Mouse (Mus musculus) CH12.LX (cell line): ENCODE data around the gene Hspb7. TPM values are rescaled to one million over a fixed set of nuclear protein-coding genes. Genes with fewer than 3 reads are reported as not detected.

Source experiments
- DNase-seq: peaks from one replicate; pipeline ENCODE4 v3.0.0-alpha.2; 2013; ENCODE audit errors: extremely low read depth
- H3K27ac ChIP-seq: 2 replicates; pipeline ENCODE4 v1.5.1; 2012; ENCODE audit warnings: low read depth, mild to moderate bottlenecking, control low read depth, moderate library complexity; ENCODE audit not compliant: insufficient read depth
- H3K27me3 ChIP-seq: replicated peaks from 2 replicates; pipeline ENCODE3; 2012; ENCODE audit warnings: inconsistent platforms
- H3K36me3 ChIP-seq, 2 experiments: replicated peaks in 1 of 2; 2 replicates each; pipeline versions ENCODE3 to v1.6.1; 2012; ENCODE audit warnings: inconsistent platforms in 1 of 2, low read length in 1 of 2, mild to moderate bottlenecking in 1 of 2, mixed read lengths in 1 of 2, moderate library complexity in 1 of 2; ENCODE audit not compliant: control insufficient read depth in 1 of 2, insufficient read depth in 1 of 2
- H3K4me1 ChIP-seq, 2 experiments: 2 replicates each; pipeline ENCODE4 v1.6.1; 2012; ENCODE audit warnings: inconsistent platforms in 1 of 2, moderate library complexity in 1 of 2; ENCODE audit not compliant: insufficient read depth in 2 of 2, control insufficient read depth in 1 of 2
- H3K4me2 ChIP-seq: 2 replicates; pipeline ENCODE4 v1.6.1; 2012; ENCODE audit warnings: low read depth, mild to moderate bottlenecking, control low read depth; ENCODE audit not compliant: poor library complexity, insufficient read depth, severe bottlenecking
- H3K4me3 ChIP-seq, 3 experiments: fragments of 150-350 bp in 1 of 3; sonication (generic) in 1 of 3; replicated peaks in 1 of 3; 2 replicates each; pipeline versions ENCODE3 to v1.5.1; 2011 to 2012; ENCODE audit warnings: low read depth in 2 of 3, low read length in 2 of 3, mild to moderate bottlenecking in 2 of 3, moderate library complexity in 2 of 3, control low read depth in 1 of 3, improper control_type of control experiment in 1 of 3, inconsistent platforms in 1 of 3, mixed read lengths in 1 of 3; ENCODE audit not compliant: poor library complexity in 1 of 3
- H3K79me2 ChIP-seq: replicated peaks from 2 replicates; pipeline ENCODE4 v1.6.1; 2012; ENCODE audit warnings: mild to moderate bottlenecking, moderate library complexity; ENCODE audit not compliant: control insufficient read depth, poor library complexity, insufficient read depth, severe bottlenecking; ENCODE audit errors: extremely low read depth
- H3K9ac ChIP-seq: 2 replicates; pipeline ENCODE4 v1.6.1; 2012; ENCODE audit warnings: low read depth, mild to moderate bottlenecking, control low read depth, moderate library complexity; ENCODE audit not compliant: insufficient read depth
- H3K9me3 ChIP-seq: replicated peaks from 2 replicates; pipeline ENCODE3; 2012; ENCODE audit warnings: low read length, inconsistent platforms, mixed read lengths
- BHLHE40 ChIP-seq: IDR thresholded peaks from 2 replicates; pipeline ENCODE4 v1.6.1; 2011; ENCODE audit warnings: mild to moderate bottlenecking, low read depth, low read length, improper control_type of control experiment
- CHD2 ChIP-seq: IDR thresholded peaks from 2 replicates; pipeline ENCODE4 v1.6.1; 2011; ENCODE audit warnings: low read length, improper control_type of control experiment
- EP300 ChIP-seq: IDR thresholded peaks from 2 replicates; pipeline ENCODE4 v1.6.1; 2011; ENCODE audit warnings: low read length, improper control_type of control experiment
- GABPA ChIP-seq: IDR thresholded peaks from 2 replicates; pipeline ENCODE4 v1.6.1; 2012; ENCODE audit warnings: low read depth, low read length, improper control_type of control experiment, inconsistent platforms; ENCODE audit not compliant: insufficient replicate concordance
- HCFC1 ChIP-seq: IDR thresholded peaks from 2 replicates; pipeline ENCODE4 v1.6.1; 2012; ENCODE audit warnings: low read depth, mild to moderate bottlenecking, inconsistent platforms, low read length, improper control_type of control experiment
- IRF4 ChIP-seq: IDR thresholded peaks from 2 replicates; pipeline ENCODE4 v1.6.1; 2014; ENCODE audit warnings: low read depth, mild to moderate bottlenecking, inconsistent platforms, low read length, improper control_type of control experiment
- JUN ChIP-seq: IDR thresholded peaks from 2 replicates; pipeline ENCODE4 v1.6.1; 2011; ENCODE audit warnings: low read depth, mild to moderate bottlenecking, low read length, improper control_type of control experiment, moderate library complexity; ENCODE audit not compliant: insufficient read depth
- JUND ChIP-seq: conservative IDR thresholded peaks from 2 replicates; pipeline ENCODE4 v1.6.1; 2011; ENCODE audit warnings: low read depth, low read length, improper control_type of control experiment
- KAT2A ChIP-seq: IDR thresholded peaks from 2 replicates; pipeline ENCODE4 v1.6.1; 2012; ENCODE audit warnings: low read length, improper control_type of control experiment, inconsistent platforms; ENCODE audit not compliant: insufficient replicate concordance
- MAFK ChIP-seq: IDR thresholded peaks from 2 replicates; pipeline ENCODE4 v1.6.1; 2011; ENCODE audit warnings: low read length, improper control_type of control experiment; ENCODE audit not compliant: insufficient replicate concordance
- MAZ ChIP-seq: IDR thresholded peaks from 2 replicates; pipeline ENCODE4 v1.6.1; 2012; ENCODE audit warnings: low read depth, mild to moderate bottlenecking, inconsistent platforms, low read length, improper control_type of control experiment, moderate library complexity
- MYC ChIP-seq: IDR thresholded peaks from 2 replicates; pipeline ENCODE4 v1.6.1; 2011; ENCODE audit warnings: low read depth, mild to moderate bottlenecking, improper control_type of control experiment, low read length
- NRF1 ChIP-seq: IDR thresholded peaks from 2 replicates; pipeline ENCODE4 v1.6.1; 2014; ENCODE audit warnings: low read depth, mild to moderate bottlenecking, inconsistent platforms, low read length, improper control_type of control experiment, moderate library complexity
- PAX5 ChIP-seq: IDR thresholded peaks from 2 replicates; pipeline ENCODE4 v1.6.1; 2012; ENCODE audit warnings: low read length, inconsistent platforms, mixed read lengths
- POLR2A ChIP-seq: IDR thresholded peaks from 2 replicates; pipeline ENCODE4 v1.6.1; 2011; ENCODE audit warnings: low read depth, mild to moderate bottlenecking, improper control_type of control experiment, low read length
- POLR2AphosphoS2 ChIP-seq: IDR thresholded peaks from 2 replicates; pipeline ENCODE4 v1.6.1; 2011; ENCODE audit warnings: low read depth, low read length, improper control_type of control experiment
- RAD21 ChIP-seq: IDR thresholded peaks from 2 replicates; pipeline ENCODE4 v1.6.1; 2011; ENCODE audit warnings: low read depth, mild to moderate bottlenecking, low read length, improper control_type of control experiment, moderate library complexity
- SIN3A ChIP-seq: IDR thresholded peaks from 2 replicates; pipeline ENCODE4 v1.6.1; 2012; ENCODE audit warnings: low read length, improper control_type of control experiment, inconsistent platforms
- SMC3 ChIP-seq: IDR thresholded peaks from 2 replicates; pipeline ENCODE4 v1.6.1; 2011; ENCODE audit warnings: low read depth, low read length, improper control_type of control experiment
- TCF12 ChIP-seq: IDR thresholded peaks from 2 replicates; pipeline ENCODE4 v1.6.1; 2014; ENCODE audit warnings: low read depth, mild to moderate bottlenecking, inconsistent platforms, low read length, improper control_type of control experiment
- UBTF ChIP-seq: IDR thresholded peaks from 2 replicates; pipeline ENCODE4 v1.6.1; 2012; ENCODE audit warnings: low read depth, mild to moderate bottlenecking, inconsistent platforms, low read length, improper control_type of control experiment, moderate library complexity
- ZC3H11A ChIP-seq: IDR thresholded peaks from 2 replicates; pipeline ENCODE4 v1.6.1; 2012; ENCODE audit warnings: low read depth, mild to moderate bottlenecking, inconsistent platforms, low read length, improper control_type of control experiment
- dilution Hi-C: fragments of 300-500 bp; cut with MboI; formaldehyde crosslinking; loops from 2 replicates; pipeline ENCODE4 v1.14.3; 2020; ENCODE audit warnings: low sequenced_read_pairs; ENCODE audit not compliant: extremely low pct_unique_long_range_greater_than_20kb, extremely low pct_ligation_motif_present
- in situ Hi-C: fragments of 300-500 bp; cut with MboI; formaldehyde crosslinking; loops from 3 replicates; pipeline ENCODE4 v1.14.3; 2019; ENCODE audit warnings: low sequenced_read_pairs, low pct_ligation_motif_present, low pct_unique_long_range_greater_than_20kb, mixed read lengths
- polyA plus RNA-seq: library from polyadenylated mRNA; unstranded; fragments of >175 nt; gene quantifications from 2 replicates; pipeline ENCODE4 v1.2.1, GENCODE M21; 2012; ENCODE audit warnings: low read depth; ENCODE audit not compliant: insufficient read length
- total RNA-seq, 2 experiments: library from RNA; depleted of rRNA; stranded (reverse); fragments of 300-350 nt in 1 of 2; fragments of >200 nt in 1 of 2; gene quantifications; 2 replicates each; pipeline ENCODE4 v1.2.3; 2012 to 2014

Gene Hspb7
- total and polyA plus RNA-seq, 3 experiments: 0.04 TPM; not detected in 2

DNA sequence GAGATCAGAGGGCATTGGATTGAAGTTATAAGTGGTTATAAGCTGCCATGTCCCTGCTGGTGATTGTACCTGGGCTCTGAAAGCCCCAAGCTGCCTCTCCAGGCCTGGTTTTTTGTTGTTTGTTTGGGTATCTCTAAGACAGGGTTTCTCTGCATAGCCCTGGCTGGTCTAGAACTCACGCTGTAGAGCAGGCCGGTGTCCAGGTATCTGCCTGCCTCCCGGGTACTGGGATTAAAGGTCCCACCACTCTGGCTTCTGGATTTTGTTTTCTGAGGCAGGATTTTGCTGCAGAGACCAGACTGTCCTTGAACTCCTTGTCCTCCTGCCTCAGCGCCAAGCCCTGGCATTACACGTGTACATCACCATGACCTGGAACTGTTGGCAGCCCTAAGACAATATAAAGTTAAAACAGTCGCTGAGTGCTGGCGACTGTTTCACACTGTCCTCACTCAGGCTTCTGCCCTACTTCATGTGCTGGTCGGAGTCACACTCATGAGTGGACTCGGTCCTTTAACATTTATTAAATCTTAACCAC lies 31.4 kb downstream of the Hspb7 start:
- Histone ChIP-seq H3K4me2 (no peak overlapping the region), H3K9ac (no peak overlapping the region), H3K9me3 (no peaks in the 10 kb centered on the region), H3K79me2 (peaks cover 11% of the 10 kb centered on the region), H3K4me3 (no peak overlapping the region), H3K27ac (no peak overlapping the region), H3K4me1 (peaks cover 4 to 50% of the 10 kb centered on the region in 2 experiments; a peak in 3 of 4 replicates), H3K36me3 (peaks cover 37 to 79% of the 10 kb centered on the region in 2 experiments), H3K27me3 (no peaks in the 10 kb centered on the region)
- dilution Hi-C loops: no loop called here
- in situ Hi-C loops: no loop called here
- DNase-seq: no peak
- TF ChIP-seq SMC3 (no peak), HCFC1 (no peak), UBTF (no peak), PAX5 (no peak), POLR2A (no peak), TCF12 (no peak)
- TF ChIP-seq, all 38 proteins: peak for 0

DNA sequence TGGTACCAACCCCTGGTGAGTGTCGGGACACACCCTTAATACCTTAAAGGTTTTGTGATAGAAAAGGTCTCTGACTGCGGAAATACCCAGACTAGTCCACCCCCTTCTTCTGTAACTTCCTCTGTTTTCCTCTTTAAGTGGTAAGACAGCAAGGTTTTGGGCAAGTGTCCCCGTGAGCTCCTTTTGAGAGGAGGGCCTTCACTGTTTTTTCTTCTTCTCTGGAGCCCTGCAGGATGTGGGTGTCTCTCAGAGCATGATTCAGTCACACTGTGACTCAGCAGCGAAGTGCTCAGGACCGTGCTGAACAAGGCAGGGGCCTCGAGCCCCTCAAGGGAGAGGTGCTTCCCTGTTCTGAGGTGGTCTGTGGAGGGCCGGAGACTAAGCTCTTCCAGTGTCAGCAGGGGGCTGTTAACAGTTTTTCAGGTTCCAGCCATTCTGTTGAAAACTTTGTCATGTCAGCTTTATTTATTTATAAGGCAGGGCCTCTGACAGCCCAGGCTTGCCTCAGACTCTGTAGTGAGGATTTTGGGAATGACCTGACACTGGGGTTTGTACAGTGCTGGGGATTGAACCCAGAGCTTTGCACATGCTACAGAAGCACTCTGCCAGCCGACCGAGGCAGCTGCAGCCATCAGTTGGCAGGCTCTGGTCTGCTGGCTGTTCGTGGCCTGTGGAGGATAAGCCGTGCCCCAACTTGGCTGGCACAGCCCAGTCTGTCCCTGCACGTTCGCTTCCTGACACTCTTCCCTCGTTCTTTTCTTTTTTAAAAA lies 34.2 kb downstream of the Hspb7 start:
- Histone ChIP-seq H3K9me3 (no peaks in the 10 kb centered on the region), H3K4me2 (no peak overlapping the region), H3K27ac (peak overlapping the region; percentile 31; the same call in 1 of the 2 replicates), H3K4me3 (no peak overlapping the region), H3K9ac (no peak overlapping the region)
- DNase-seq: peak; percentile 48
- in situ Hi-C loops: no loop called here
- TF ChIP-seq MAFK (0 out of 2 replicates have a peak, but pooled peaks have one; percentile 22), BHLHE40 (0 out of 2 replicates have a peak, but pooled peaks have one; percentile 27), NRF1 (no peak)
- TF ChIP-seq, all 38 proteins: peak for 2
- Histone ChIP-seq H3K27me3 (no peaks in the 10 kb centered on the region), H3K36me3 (peaks cover 22 to 76% of the 10 kb centered on the region in 2 experiments), H3K79me2 (peaks cover 11% of the 10 kb centered on the region), H3K4me1 (peaks cover 6 to 57% of the 10 kb centered on the region in 2 experiments; a peak in 3 of 4 replicates)
- dilution Hi-C loops: no loop called here

- in situ Hi-C loops: no loop called here
- Histone ChIP-seq H3K4me3 (no peak overlapping the region), H3K4me1 (peaks cover 6 to 55% of the 10 kb centered on the region in 2 experiments; a peak in 3 of 4 replicates), H3K9me3 (no peaks in the 10 kb centered on the region), H3K36me3 (peaks cover 24 to 80% of the 10 kb centered on the region in 2 experiments), H3K9ac (no peak overlapping the region), H3K4me2 (no peak overlapping the region), H3K27ac (no peak overlapping the region), H3K79me2 (peaks cover 10% of the 10 kb centered on the region), H3K27me3 (no peaks in the 10 kb centered on the region)
- TF ChIP-seq POLR2AphosphoS2: no peak
- TF ChIP-seq EP300: no peak
- no peak for TF ChIP-seq CHD2
- TF ChIP-seq HCFC1: no peak
- TF ChIP-seq KAT2A: no peak
- no peak for TF ChIP-seq JUND
- TF ChIP-seq MYC: no peak
- no peak for TF ChIP-seq MAZ
- TF ChIP-seq ZC3H11A: no peak
- TF ChIP-seq SIN3A: no peak
- no peak for TF ChIP-seq GABPA
- TF ChIP-seq PAX5: no peak
- TF ChIP-seq RAD21: no peak
- TF ChIP-seq JUN: no peak
- no peak for TF ChIP-seq MAFK
- TF ChIP-seq BHLHE40: no peak
- no peak for TF ChIP-seq IRF4
- no peak for DNase-seq
- dilution Hi-C loops: no loop called here
These were observed 34.9 kb downstream of the Hspb7 start for GRCm38 (mm10) chr4:141455526-141455925.
